Mouse (Mus musculus) frontal cortex, adult 2 months (tissue): ENCODE results near the gene Mypop. TPM values are rescaled to one million over a fixed set of nuclear protein-coding genes. Genes with fewer than 3 reads are reported as not detected.

Experiments
- DNase-seq, 2 experiments: peaks; one replicate each; pipeline ENCODE4 v3.0.0; 2022; ENCODE audit warnings: low spot score in 1 of 2; ENCODE audit errors: extremely low spot score in 1 of 2
- polyA plus RNA-seq: library from polyadenylated mRNA; depleted of rRNA; stranded (reverse); fragments of >200 nt; gene quantifications from 2 replicates; pipeline ENCODE4 v1.2.3, GENCODE M21; 2012; rRNA removed

Mypop gene
- polyA plus RNA-seq, result 39.9 and 46.2 TPM in 2 replicates

- peak; percentile 100 for DNase-seq
These were observed at the start of gene Mypop for GRCm38 (mm10) chr7:18990601-18991295. Mypop (plus strand) TSS chr7:18991245.

GRCm38 (mm10) chr7:18942376-18942775 lies 48.7 kb upstream of the Mypop start:
- DNase-seq, result peak in 1 of 2 experiments; percentile 68

DNA sequence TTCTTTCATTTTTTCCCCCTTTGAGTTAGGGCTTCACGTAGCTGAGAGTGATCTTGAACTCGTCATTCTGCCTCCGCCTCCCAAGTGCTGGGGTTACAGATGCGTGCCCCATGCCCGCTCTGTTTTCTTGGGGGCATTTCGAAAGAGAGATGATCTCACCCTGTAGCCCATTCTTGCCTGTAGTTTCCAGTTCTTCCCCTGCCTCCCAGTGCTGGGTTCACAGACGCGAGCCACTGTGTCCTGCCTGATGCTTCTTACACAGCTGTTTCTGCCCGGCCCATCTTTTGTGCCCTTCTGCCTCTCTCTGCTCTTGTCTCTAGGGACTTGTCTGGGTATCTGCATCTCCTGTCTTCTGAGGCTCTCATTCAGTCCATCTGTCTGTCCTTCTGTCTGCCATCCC lies 48.2 kb upstream of the Mypop start:
- DNase-seq, result no peak

GRCm38 (mm10) chr7:18948151-18948550 lies 42.9 kb upstream of the Mypop start:
- no peak for DNase-seq

DNA sequence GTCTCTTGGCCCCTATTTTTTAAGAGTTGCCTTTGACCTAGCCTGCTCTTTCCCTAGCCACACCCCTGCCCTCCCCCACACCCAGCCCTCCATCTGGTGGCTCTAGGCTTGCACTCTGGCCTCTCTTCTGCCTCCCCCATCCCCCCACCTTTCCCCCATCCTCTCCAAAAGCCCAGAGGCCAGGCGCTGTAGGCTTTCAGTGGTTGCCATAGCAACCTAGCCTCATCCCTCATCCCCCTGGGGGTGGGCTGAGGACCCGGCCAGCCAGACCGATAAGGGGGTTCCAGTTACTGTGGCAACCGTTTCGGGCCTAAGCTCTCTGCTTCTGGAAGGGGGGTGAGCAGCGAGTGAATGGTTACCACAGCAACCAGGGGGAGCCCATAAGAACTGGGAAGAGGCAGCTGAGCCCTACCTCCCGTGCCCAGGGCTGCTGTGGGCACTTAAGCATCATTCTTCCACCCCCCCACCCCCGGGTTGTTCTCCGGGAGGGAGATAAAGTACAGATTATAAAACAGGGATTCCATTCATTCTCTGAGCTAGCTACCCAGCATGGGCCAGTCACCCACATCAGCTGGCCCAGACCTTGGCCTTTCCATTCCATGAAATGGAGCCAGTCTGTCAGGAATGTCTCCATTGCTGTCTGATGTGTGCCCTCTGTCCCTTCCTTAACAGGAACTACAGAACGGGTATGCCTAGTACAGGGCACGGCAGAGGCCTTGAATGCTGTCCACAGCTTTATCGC lies 41.1 kb upstream of the Mypop start:
- no peak for DNase-seq

DNA sequence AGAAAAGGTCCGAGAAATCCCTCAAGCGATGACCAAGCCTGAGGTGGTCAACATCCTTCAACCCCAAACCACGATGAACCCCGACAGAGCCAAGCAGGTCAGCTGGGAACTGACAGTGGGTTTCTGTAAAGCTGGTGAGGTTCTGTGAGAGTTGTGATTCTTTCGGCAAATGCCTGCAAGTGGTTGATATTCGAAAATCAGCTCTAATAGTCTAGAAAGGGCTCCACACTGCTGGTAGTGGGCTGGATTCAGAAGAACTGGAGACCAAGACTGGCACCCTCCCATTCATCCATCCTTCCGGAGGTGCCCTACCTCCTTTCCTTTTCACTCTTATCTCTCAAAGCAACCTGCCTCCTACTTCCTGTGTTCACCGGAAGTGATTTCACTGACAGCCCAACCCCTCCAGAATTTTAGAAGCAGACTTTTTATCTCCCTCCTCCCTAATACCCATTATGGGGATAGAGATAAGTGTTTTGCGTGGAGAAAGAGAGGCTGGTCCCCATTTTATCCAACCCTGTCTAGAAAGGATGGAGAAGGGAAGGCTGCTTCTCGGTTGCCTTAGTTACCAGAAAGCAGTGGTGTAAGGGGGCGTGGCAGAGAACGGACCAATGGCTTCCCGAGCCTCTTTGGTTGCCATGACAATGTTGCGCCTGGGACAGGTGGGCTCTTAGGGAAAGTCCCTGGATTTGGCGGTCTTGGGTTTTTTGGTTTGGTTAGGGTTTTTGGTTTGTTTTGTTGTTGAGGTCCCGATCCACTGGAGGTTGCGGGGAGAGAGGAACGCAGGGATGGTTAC lies 40.3 kb upstream of the Mypop start:
- peak in 1 of 2 experiments; percentile 55 for DNase-seq

DNA sequence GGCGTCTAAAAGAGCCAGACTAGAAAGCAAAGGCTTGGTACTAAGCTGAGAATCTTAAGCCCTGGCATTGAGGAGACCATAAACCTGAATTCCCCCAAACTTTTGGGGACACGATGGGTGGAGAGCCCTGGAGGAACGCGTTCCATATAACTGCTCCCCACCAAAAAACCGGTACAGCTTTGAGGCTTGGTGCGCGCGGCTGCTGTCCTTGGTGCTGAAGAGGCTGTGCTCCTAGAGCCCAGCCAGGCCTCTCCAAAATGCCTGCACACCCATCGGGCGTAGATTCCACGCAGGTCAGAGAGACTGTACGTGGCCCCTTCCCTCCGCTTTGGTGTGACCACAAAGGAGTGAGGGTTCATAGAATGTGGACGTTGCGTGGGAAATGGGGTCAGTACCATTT lies 39.6 kb upstream of the Mypop start:
- DNase-seq, result no peak

DNA sequence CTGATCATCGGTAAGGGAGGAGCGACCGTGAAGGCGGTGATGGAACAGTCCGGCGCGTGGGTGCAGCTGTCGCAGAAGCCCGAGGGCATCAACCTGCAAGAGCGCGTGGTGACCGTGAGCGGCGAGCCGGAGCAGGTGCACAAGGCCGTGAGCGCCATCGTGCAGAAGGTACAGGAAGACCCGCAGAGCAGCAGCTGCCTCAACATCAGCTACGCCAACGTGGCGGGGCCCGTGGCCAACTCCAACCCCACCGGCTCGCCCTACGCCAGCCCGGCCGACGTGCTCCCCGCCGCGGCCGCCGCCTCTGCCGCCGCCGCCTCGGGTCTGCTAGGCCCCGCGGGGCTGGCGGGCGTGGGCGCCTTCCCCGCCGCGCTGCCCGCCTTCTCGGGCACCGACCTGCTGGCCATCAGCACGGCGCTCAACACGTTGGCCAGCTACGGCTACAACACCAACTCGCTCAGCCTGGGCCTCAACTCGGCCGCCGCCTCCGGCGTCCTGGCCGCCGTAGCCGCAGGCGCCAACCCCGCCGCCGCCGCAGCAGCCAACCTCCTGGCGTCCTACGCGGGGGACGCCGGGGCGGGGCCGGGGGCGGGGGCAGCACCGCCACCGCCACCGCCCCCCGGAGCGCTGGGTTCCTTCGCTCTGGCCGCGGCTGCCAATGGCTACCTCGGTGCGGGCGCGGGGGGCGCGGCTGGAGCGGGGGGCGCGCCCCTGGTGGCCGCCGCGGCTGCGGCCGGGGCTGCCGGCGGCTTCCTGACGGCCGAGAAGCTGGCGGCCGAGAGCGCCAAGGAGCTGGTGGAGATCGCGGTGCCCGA lies 33.3 kb upstream of the Mypop start:
- peak in 1 of 2 experiments; percentile 66 for DNase-seq

DNA sequence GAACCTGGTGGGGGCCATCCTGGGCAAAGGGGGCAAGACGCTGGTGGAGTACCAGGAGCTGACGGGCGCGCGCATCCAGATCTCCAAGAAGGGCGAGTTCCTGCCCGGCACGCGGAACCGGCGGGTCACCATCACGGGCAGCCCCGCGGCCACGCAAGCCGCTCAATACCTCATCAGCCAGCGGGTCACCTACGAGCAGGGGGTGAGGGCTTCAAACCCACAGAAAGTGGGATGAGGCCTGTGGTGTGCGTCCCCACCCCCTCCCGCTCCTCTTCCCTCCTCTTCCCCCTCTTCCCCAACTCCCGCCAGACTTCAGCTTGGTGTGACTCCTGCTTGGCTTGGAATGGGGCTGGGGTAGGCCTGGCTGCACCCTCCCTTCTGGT lies 32.7 kb upstream of the Mypop start:
- DNase-seq, result no peak

- DNase-seq, result no peak
These were observed 31.6 kb upstream of the Mypop start for GRCm38 (mm10) chr7:18959446-18959845.

- DNase-seq, result no peak
These were observed 28.8 kb upstream of the Mypop start for GRCm38 (mm10) chr7:18962171-18962792.

GRCm38 (mm10) chr7:18962795-18963194 lies 28.2 kb upstream of the Mypop start:
- no peak for DNase-seq

DNA sequence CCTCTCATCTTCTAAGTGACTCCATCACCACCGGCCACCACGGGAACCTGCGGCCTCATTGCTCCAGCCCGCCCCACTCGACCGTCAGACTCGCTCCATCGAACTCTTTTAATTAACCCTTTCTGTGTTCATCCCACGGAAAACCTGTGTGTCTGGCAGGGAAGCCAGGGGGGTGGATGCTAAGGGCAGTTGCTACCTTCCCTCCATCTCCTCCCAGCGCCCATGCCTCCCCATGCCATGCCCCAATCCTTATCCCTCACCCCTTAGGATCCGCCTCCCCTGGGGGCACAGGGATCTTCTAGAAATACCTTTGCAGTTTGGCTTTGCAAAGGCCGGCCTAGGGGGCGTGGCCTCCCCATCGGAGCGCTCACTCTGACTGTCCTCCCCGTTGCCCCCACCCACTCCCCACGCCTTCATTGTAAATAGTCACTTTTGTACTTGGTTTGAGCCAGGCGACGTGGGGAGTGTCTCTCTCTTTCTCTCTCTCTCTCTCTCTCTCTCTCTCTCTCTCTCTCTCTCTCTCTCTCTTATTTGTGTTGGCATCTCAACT lies 27.7 kb upstream of the Mypop start:
- DNase-seq, result no peak

GRCm38 (mm10) chr7:18965312-18965711 lies 25.7 kb upstream of the Mypop start:
- no peak for DNase-seq

DNA sequence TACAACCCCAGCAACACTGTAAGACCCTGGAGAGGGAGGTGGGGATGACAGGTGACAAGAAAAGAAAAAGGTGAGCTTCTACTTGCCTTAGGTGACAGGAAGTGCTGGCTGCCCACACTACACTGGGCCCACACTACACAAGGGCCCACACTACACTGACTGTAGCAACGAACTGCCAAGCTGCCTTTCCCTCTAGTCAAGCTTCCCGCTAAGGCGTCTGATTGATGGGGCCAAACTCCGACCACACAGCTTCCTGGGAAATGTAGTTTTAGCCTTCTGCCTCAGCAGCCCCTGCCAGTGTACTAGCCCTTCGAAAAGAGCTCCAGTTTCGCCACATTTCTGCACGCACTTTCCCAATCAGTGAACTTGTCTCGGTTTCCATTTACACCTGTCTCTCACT lies 23.4 kb upstream of the Mypop start:
- no peak for DNase-seq

- DNase-seq, result no peak
These were observed 20.1 kb upstream of the Mypop start for GRCm38 (mm10) chr7:18970956-18971355.

GRCm38 (mm10) chr7:18978381-18978780 lies 12.7 kb upstream of the Mypop start:
- peak in 1 of 2 experiments; percentile 63 for DNase-seq

DNA sequence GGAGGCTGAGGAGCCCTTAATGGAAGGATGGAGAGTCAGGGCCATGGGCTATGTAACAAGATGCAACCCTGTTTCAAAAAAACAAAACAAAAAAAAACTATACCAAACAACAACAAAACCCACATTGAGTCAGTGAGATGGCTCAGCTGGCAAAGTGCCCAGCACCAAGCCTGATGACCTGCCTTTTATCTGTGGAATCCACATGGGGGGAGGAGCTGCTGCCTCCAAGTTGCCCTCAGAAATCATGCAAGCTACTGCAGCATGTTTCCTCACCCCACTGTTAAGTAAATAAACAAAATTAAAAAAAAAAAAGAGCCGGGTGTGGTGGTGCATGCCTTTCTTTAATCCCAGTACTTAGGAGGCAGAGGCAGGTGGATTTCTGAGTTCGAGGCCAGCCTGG lies 4.5 kb upstream of the Mypop start:
- DNase-seq, result no peak

DNA sequence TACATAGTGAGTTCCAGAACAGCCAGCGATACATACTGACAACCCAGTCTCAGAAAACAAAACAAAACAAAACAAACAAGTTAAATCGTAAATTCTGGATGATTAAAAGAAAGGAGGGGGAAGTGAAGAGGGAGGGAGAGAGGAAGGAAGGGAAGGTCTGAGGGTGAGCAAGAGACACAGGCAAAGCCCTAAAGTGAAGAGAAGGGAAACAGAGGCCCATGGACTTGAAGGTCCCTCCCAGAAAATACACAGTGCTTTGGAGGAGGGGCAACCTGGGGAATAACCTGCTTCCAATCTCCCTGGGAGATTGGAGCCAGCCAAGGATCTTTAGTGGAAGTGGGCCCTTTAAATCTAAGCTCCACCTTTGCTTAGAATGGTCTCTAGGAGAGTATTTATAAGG lies 3.9 kb upstream of the Mypop start, which contains the start of gene Nanos2:
Nanos2 (plus strand) TSS at position 301 of the 400 bp plus-strand sequence.
- DNase-seq, result no peak

GRCm38 (mm10) chr7:18987747-18988146 lies 3.3 kb upstream of the Mypop start:
- no peak for DNase-seq
